Mouse (Mus musculus) layer of hippocampus, adult 2 months (tissue): ENCODE measurements around the gene Cdc42bpb. TPM values are rescaled to one million over a fixed set of nuclear protein-coding genes. Genes with fewer than 3 reads are reported as not detected.
A peak's percentile ranks its signal among the peaks of the same experiment; 100 is the strongest.

Experiments
- DNase-seq, 2 experiments: peaks; one replicate each; pipeline ENCODE4 v3.0.0; 2022; ENCODE audit warnings: low spot score in 2 of 2
- H3K27ac ChIP-seq: fragments of 200-600 bp; 2 replicates; pipeline ENCODE4 v1.8.1; 2022
- H3K4me3 ChIP-seq: fragments of 200-600 bp; 2 replicates; pipeline ENCODE4 v1.8.1; 2022; ENCODE audit warnings: mild to moderate bottlenecking
- CTCF ChIP-seq: fragments of 200-600 bp; conservative IDR thresholded peaks from 2 replicates; pipeline ENCODE4 v1.8.1; 2022; ENCODE audit warnings: antibody characterized with exemption, mild to moderate bottlenecking, moderate library complexity
- total RNA-seq, 2 experiments: library from RNA; stranded (reverse); gene quantifications; 2 replicates each; pipeline ENCODE4 v1.2.3; 2021

Cdc42bpb gene
- total RNA-seq, 2 experiments from 2014 or later: 113 to 122 TPM

- H3K27ac ChIP-seq: no peak overlapping the region
- no peak for TF ChIP-seq CTCF
- peak in 1 of 2 experiments; percentile 16 for DNase-seq
- H3K4me3 ChIP-seq: no peak overlapping the region
These were observed 55.7 kb downstream of the Cdc42bpb start for GRCm38 (mm10) chr12:111321832-111322231.

- no peak for DNase-seq
- no peak for TF ChIP-seq CTCF
- no peak overlapping the region for H3K27ac ChIP-seq
These were observed 57.0 kb downstream of the Cdc42bpb start for GRCm38 (mm10) chr12:111320549-111320948.

GRCm38 (mm10) chr12:111317694-111318093, 59.8 kb downstream of the Cdc42bpb start:
- peak; percentile 11 to 22 for DNase-seq
- no peak overlapping the region for H3K4me3 ChIP-seq
- TF ChIP-seq CTCF: no peak
- H3K27ac ChIP-seq: no peak overlapping the region

More at GRCm38 (mm10) chr12:111320549-111320948, 57.0 kb downstream of the Cdc42bpb start:
- no peak overlapping the region for H3K4me3 ChIP-seq

GRCm38 (mm10) chr12:111314273-111314672, 63.2 kb downstream of the Cdc42bpb start:
- no peak for DNase-seq
- H3K27ac ChIP-seq: no peak overlapping the region
- no peak overlapping the region for H3K4me3 ChIP-seq
- no peak for TF ChIP-seq CTCF

GRCm38 (mm10) chr12:111311775-111312174, 65.7 kb downstream of the Cdc42bpb start:
- Histone ChIP-seq H3K27ac (no peak overlapping the region), H3K4me3 (no peak overlapping the region)
- no peak for TF ChIP-seq CTCF
- no peak for DNase-seq

GRCm38 (mm10) chr12:111309931-111310330, 67.6 kb downstream of the Cdc42bpb start:
- no peak for DNase-seq
- H3K4me3 ChIP-seq: no peak overlapping the region
- no peak overlapping the region for H3K27ac ChIP-seq
- no peak for TF ChIP-seq CTCF

- DNase-seq: no peak
- Histone ChIP-seq H3K27ac (no peak overlapping the region), H3K4me3 (no peak overlapping the region)
- no peak for TF ChIP-seq CTCF
These were observed 68.3 kb downstream of the Cdc42bpb start for GRCm38 (mm10) chr12:111309256-111309655.

- no peak overlapping the region for H3K4me3 ChIP-seq
These were observed 70.7 kb downstream of the Cdc42bpb start for GRCm38 (mm10) chr12:111306821-111307220.

GRCm38 (mm10) chr12:111303702-111304337, 73.7 kb downstream of the Cdc42bpb start:
- Histone ChIP-seq H3K27ac (peak overlapping the region; percentile 63), H3K4me3 (no peak overlapping the region)
- TF ChIP-seq CTCF: no peak
- peak; percentile 23 to 39 for DNase-seq

More at GRCm38 (mm10) chr12:111306821-111307220, 70.7 kb downstream of the Cdc42bpb start:
- DNase-seq: no peak
- no peak overlapping the region for H3K27ac ChIP-seq
- TF ChIP-seq CTCF: no peak

GRCm38 (mm10) chr12:111302018-111302345, 75.5 kb downstream of the Cdc42bpb start:
- TF ChIP-seq CTCF: no peak
- no peak for DNase-seq
- Histone ChIP-seq H3K27ac (no peak overlapping the region), H3K4me3 (no peak overlapping the region)

GRCm38 (mm10) chr12:111301322-111302017, 76.0 kb downstream of the Cdc42bpb start:
- DNase-seq: no peak
- no peak overlapping the region for H3K4me3 ChIP-seq
- no peak for TF ChIP-seq CTCF
- H3K27ac ChIP-seq: no peak overlapping the region

- TF ChIP-seq CTCF: no peak
- Histone ChIP-seq H3K27ac (no peak overlapping the region), H3K4me3 (no peak overlapping the region)
- DNase-seq: no peak
These were observed 84.5 kb downstream of the Cdc42bpb start for GRCm38 (mm10) chr12:111293025-111293424.

- Histone ChIP-seq H3K4me3 (no peak overlapping the region), H3K27ac (no peak overlapping the region)
- DNase-seq: no peak
- no peak for TF ChIP-seq CTCF
These were observed 93.0 kb downstream of the Cdc42bpb start for GRCm38 (mm10) chr12:111284532-111284931.

GRCm38 (mm10) chr12:111283573-111283972, 93.9 kb downstream of the Cdc42bpb start:
- no peak for DNase-seq
- H3K4me3 ChIP-seq: no peak overlapping the region
- TF ChIP-seq CTCF: no peak
- no peak overlapping the region for H3K27ac ChIP-seq
